Mouse (Mus musculus): ENCODE measurements around the gene Pde4a. TPM values are rescaled to one million over a fixed set of nuclear protein-coding genes. Genes with fewer than 3 reads are reported as not detected.

Pde4a gene
- 0.93 TPM for polyA plus RNA-seq (2014; fragmentation: Illumina TruSeq; extraction: RNeasy Lipid Tissue Mini Kit (QIAGEN cat#74804); ENCODE audit: low read depth, low replicate concordance)

GRCm38 (mm10) chr9:21165041-21165951, at the start of gene Pde4a:
TSS of gene Pde4a (plus strand) at chr9:21165714.

GRCm38 (mm10) chr9:21131059-21131956, 34.2 kb upstream of the Pde4a start, which contains the start of gene Tyk2:
TSS of gene Tyk2 (minus strand) at chr9:21131243.

GRCm38 (mm10) chr9:21149654-21150419, 15.7 kb upstream of the Pde4a start, which contains the start of gene Cdc37:
TSS of gene Cdc37 (minus strand) at chr9:21149982.

GRCm38 (mm10) chr9:21238733-21239464, 73.4 kb downstream of the Pde4a start, which contains the start of gene Keap1:
TSS of gene Keap1 (minus strand) at chr9:21239361.

GRCm38 (mm10) chr9:21248326-21248725, 82.8 kb downstream of the Pde4a start, which contains the start of gene S1pr5:
TSS of gene S1pr5 (minus strand) at chr9:21248443.

Other genes starting within 250 kb of the Pde4a start
- gene Dnmt1, start 205.8 kb upstream of the Pde4a start, polyA plus RNA-seq (2014; fragmentation: Illumina TruSeq; extraction: RNeasy Lipid Tissue Mini Kit (QIAGEN cat#74804); ENCODE audit: low read depth, low replicate concordance): 2.7 TPM
- gene S1pr2, start 188.9 kb upstream of the Pde4a start, polyA plus RNA-seq (2014; fragmentation: Illumina TruSeq; extraction: RNeasy Lipid Tissue Mini Kit (QIAGEN cat#74804); ENCODE audit: low read depth, low replicate concordance): 0.24 TPM
- 0.40 TPM for gene Mrpl4, start 163.0 kb upstream of the Pde4a start, polyA plus RNA-seq (2014; fragmentation: Illumina TruSeq; extraction: RNeasy Lipid Tissue Mini Kit (QIAGEN cat#74804); ENCODE audit: low read depth, low replicate concordance)
- 5.3 TPM for gene Icam1, start 149.7 kb upstream of the Pde4a start, polyA plus RNA-seq (2014; fragmentation: Illumina TruSeq; extraction: RNeasy Lipid Tissue Mini Kit (QIAGEN cat#74804); ENCODE audit: low read depth, low replicate concordance)
- gene Icam4, start 136.3 kb upstream of the Pde4a start, polyA plus RNA-seq (2014; fragmentation: Illumina TruSeq; extraction: RNeasy Lipid Tissue Mini Kit (QIAGEN cat#74804); ENCODE audit: low read depth, low replicate concordance): not detected
- not detected for gene Icam5, start 133.6 kb upstream of the Pde4a start, polyA plus RNA-seq (2014; fragmentation: Illumina TruSeq; extraction: RNeasy Lipid Tissue Mini Kit (QIAGEN cat#74804); ENCODE audit: low read depth, low replicate concordance)
- gene Zglp1, start 98.6 kb upstream of the Pde4a start, polyA plus RNA-seq (2014; fragmentation: Illumina TruSeq; extraction: RNeasy Lipid Tissue Mini Kit (QIAGEN cat#74804); ENCODE audit: low read depth, low replicate concordance): not detected
- not detected for gene Gm49373, start 92.6 kb upstream of the Pde4a start, polyA plus RNA-seq (2014; fragmentation: Illumina TruSeq; extraction: RNeasy Lipid Tissue Mini Kit (QIAGEN cat#74804); ENCODE audit: low read depth, low replicate concordance)
- 0.69 TPM for gene Fdx1l, start 92.1 kb upstream of the Pde4a start, polyA plus RNA-seq (2014; fragmentation: Illumina TruSeq; extraction: RNeasy Lipid Tissue Mini Kit (QIAGEN cat#74804); ENCODE audit: low read depth, low replicate concordance)
- gene Gm38431, start 73.7 kb upstream of the Pde4a start, polyA plus RNA-seq (2014; fragmentation: Illumina TruSeq; extraction: RNeasy Lipid Tissue Mini Kit (QIAGEN cat#74804); ENCODE audit: low read depth, low replicate concordance): 0.73 TPM
- 4.5 TPM for gene Raver1, start 73.7 kb upstream of the Pde4a start, polyA plus RNA-seq (2014; fragmentation: Illumina TruSeq; extraction: RNeasy Lipid Tissue Mini Kit (QIAGEN cat#74804); ENCODE audit: low read depth, low replicate concordance)
- 2.0 TPM for gene Tyk2, start 34.5 kb upstream of the Pde4a start, polyA plus RNA-seq (2014; fragmentation: Illumina TruSeq; extraction: RNeasy Lipid Tissue Mini Kit (QIAGEN cat#74804); ENCODE audit: low read depth, low replicate concordance)
- 9.0 TPM for gene Cdc37, start 15.7 kb upstream of the Pde4a start, polyA plus RNA-seq (2014; fragmentation: Illumina TruSeq; extraction: RNeasy Lipid Tissue Mini Kit (QIAGEN cat#74804); ENCODE audit: low read depth, low replicate concordance)
- gene Keap1, start 73.6 kb downstream of the Pde4a start, polyA plus RNA-seq (2014; fragmentation: Illumina TruSeq; extraction: RNeasy Lipid Tissue Mini Kit (QIAGEN cat#74804); ENCODE audit: low read depth, low replicate concordance): 7.0 TPM
- not detected for gene S1pr5, start 82.7 kb downstream of the Pde4a start, polyA plus RNA-seq (2014; fragmentation: Illumina TruSeq; extraction: RNeasy Lipid Tissue Mini Kit (QIAGEN cat#74804); ENCODE audit: low read depth, low replicate concordance)
- gene Atg4d, start 99.6 kb downstream of the Pde4a start, polyA plus RNA-seq (2014; fragmentation: Illumina TruSeq; extraction: RNeasy Lipid Tissue Mini Kit (QIAGEN cat#74804); ENCODE audit: low read depth, low replicate concordance): 1.3 TPM
- 3.3 TPM for gene Kri1, start 122.3 kb downstream of the Pde4a start, polyA plus RNA-seq (2014; fragmentation: Illumina TruSeq; extraction: RNeasy Lipid Tissue Mini Kit (QIAGEN cat#74804); ENCODE audit: low read depth, low replicate concordance)
- 3.2 TPM for gene Cdkn2d, start 125.7 kb downstream of the Pde4a start, polyA plus RNA-seq (2014; fragmentation: Illumina TruSeq; extraction: RNeasy Lipid Tissue Mini Kit (QIAGEN cat#74804); ENCODE audit: low read depth, low replicate concordance)
- gene Ap1m2, start 146.6 kb downstream of the Pde4a start, polyA plus RNA-seq (2014; fragmentation: Illumina TruSeq; extraction: RNeasy Lipid Tissue Mini Kit (QIAGEN cat#74804); ENCODE audit: low read depth, low replicate concordance): 3.4 TPM
- gene Slc44a2, start 155.0 kb downstream of the Pde4a start, polyA plus RNA-seq (2014; fragmentation: Illumina TruSeq; extraction: RNeasy Lipid Tissue Mini Kit (QIAGEN cat#74804); ENCODE audit: low read depth, low replicate concordance): 13.9 TPM
- 12.2 TPM for gene Ilf3, start 202.2 kb downstream of the Pde4a start, polyA plus RNA-seq (2014; fragmentation: Illumina TruSeq; extraction: RNeasy Lipid Tissue Mini Kit (QIAGEN cat#74804); ENCODE audit: low read depth, low replicate concordance)
- gene Qtrt1, start 246.1 kb downstream of the Pde4a start, polyA plus RNA-seq (2014; fragmentation: Illumina TruSeq; extraction: RNeasy Lipid Tissue Mini Kit (QIAGEN cat#74804); ENCODE audit: low read depth, low replicate concordance): not detected

Measured in kidney, adult 10 weeks (tissue).